Mouse (Mus musculus): ENCODE results near the gene Elf2. TPM values are rescaled to one million over a fixed set of nuclear protein-coding genes. Genes with fewer than 3 reads are reported as not detected.
A peak's percentile ranks its signal among the peaks of the same experiment; 100 is the strongest.

Gene Elf2
- polyA plus RNA-seq, 1 experiment = 54.0 TPM

DNA sequence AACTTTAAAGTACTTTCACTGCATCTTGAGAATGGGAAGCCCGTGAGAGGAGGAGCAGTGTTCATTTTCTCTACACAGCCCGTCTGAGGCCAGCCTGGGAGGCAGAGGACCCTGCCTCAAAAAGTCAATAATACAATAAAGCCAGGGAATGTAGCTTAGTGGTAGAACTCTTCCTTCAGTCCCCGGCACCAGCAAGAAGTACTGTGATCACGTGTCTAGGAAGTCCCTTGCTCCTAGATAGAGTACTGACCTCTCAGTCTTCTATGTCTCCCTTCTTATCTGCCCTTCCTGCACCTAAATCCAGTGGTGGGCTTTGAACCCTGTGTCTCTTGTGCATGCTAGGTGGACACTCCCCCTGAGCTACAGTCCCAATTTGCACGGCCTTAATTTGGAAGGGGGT, 109.6 kb downstream of the Elf2 start:
- H3K4me1 ChIP-seq (ENCODE audit: control insufficient read depth, insufficient read depth, low read length) = peaks cover 14% of the 10 kb centered on the region
- no peak for TF ChIP-seq CTCF (IDR thresholded peaks at IDR 0.05; ENCODE audit: low read depth, low read length)
- TF ChIP-seq POLR2A (IDR thresholded peaks at IDR 0.05; ENCODE audit: borderline replicate concordance, low read depth, low read length) = no peak
- no peak overlapping the region for H3K27ac ChIP-seq (ENCODE audit: insufficient read depth, low read depth, low read length)
- H3K4me3 ChIP-seq (ENCODE audit: insufficient read depth, low read length) = no peak overlapping the region

- Histone ChIP-seq H3K4me3 (ENCODE audit: insufficient read depth, low read length) (no peak overlapping the region), H3K4me1 (ENCODE audit: control insufficient read depth, insufficient read depth, low read length) (peaks cover 14% of the 10 kb centered on the region), H3K27ac (ENCODE audit: insufficient read depth, low read depth, low read length) (no peak overlapping the region)
- TF ChIP-seq POLR2A (IDR thresholded peaks at IDR 0.05; ENCODE audit: borderline replicate concordance, low read depth, low read length) = no peak
- TF ChIP-seq CTCF (IDR thresholded peaks at IDR 0.05; ENCODE audit: low read depth, low read length) = no peak
These were observed 110.2 kb downstream of the Elf2 start for GRCm38 (mm10) chr3:51230146-51230835.

DNA sequence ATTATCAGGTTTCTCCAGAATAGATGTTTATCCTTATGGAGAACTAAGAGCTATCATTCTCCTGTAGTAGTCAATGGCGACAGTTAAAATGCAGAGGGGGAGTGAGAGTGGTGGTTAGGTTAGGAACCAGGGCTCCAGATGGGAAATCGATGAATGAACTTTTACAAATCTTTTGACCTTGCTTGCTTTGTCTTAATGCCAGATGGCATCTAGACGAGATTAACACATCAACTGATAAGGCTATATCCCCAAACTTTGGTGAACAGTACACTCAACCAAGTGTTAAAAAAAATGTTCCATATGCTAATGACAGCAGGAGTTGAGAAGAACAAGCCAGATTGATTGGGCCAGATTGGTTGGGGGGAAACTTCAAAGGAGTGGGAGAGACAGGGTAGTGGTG, 111.2 kb downstream of the Elf2 start:
- no peak overlapping the region for H3K4me3 ChIP-seq (ENCODE audit: insufficient read depth, low read length)
- H3K27ac ChIP-seq (ENCODE audit: insufficient read depth, low read depth, low read length) = no peak overlapping the region
- peaks cover 14% of the 10 kb centered on the region for H3K4me1 ChIP-seq (ENCODE audit: control insufficient read depth, insufficient read depth, low read length)
- TF ChIP-seq POLR2A (IDR thresholded peaks at IDR 0.05; ENCODE audit: borderline replicate concordance, low read depth, low read length) (no peak), CTCF (IDR thresholded peaks at IDR 0.05; ENCODE audit: low read depth, low read length) (no peak)

DNA sequence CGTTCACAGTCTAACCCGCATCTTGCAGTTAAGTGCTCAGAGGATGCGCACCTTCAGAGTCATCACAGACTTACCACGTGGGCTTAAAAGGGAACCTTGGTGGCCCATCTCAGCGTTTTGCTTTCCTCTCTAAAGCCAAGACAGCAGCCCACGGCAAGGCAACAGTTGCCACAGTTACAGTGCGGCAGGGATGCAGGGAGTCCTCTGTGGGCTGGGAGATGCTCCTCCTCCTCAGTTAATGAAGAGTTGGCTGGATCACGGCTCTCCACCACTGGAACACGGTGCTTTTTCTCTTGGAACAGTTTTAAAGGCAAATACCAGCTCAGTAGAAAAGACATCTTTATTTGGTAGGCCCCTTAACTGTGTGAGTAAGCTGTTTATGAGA, 111.7 kb downstream of the Elf2 start:
- TF ChIP-seq POLR2A (IDR thresholded peaks at IDR 0.05; ENCODE audit: borderline replicate concordance, low read depth, low read length) (no peak), CTCF (IDR thresholded peaks at IDR 0.05; ENCODE audit: low read depth, low read length) (no peak)
- no peak overlapping the region for H3K4me3 ChIP-seq (ENCODE audit: insufficient read depth, low read length)
- H3K4me1 ChIP-seq (ENCODE audit: control insufficient read depth, insufficient read depth, low read length) = peaks cover 16% of the 10 kb centered on the region
- no peak overlapping the region for H3K27ac ChIP-seq (ENCODE audit: insufficient read depth, low read depth, low read length)

GRCm38 (mm10) chr3:51228038-51228820, 112.2 kb downstream of the Elf2 start:
- H3K4me3 ChIP-seq (ENCODE audit: insufficient read depth, low read length) = no peak overlapping the region
- TF ChIP-seq CTCF (IDR thresholded peaks at IDR 0.05; ENCODE audit: low read depth, low read length) (peak; percentile 35; the same call in 1 of the 2 replicates), POLR2A (IDR thresholded peaks at IDR 0.05; ENCODE audit: borderline replicate concordance, low read depth, low read length) (no peak)
- H3K27ac ChIP-seq (ENCODE audit: insufficient read depth, low read depth, low read length) = no peak overlapping the region
- peaks cover 20% of the 10 kb centered on the region for H3K4me1 ChIP-seq (ENCODE audit: control insufficient read depth, insufficient read depth, low read length)

DNA sequence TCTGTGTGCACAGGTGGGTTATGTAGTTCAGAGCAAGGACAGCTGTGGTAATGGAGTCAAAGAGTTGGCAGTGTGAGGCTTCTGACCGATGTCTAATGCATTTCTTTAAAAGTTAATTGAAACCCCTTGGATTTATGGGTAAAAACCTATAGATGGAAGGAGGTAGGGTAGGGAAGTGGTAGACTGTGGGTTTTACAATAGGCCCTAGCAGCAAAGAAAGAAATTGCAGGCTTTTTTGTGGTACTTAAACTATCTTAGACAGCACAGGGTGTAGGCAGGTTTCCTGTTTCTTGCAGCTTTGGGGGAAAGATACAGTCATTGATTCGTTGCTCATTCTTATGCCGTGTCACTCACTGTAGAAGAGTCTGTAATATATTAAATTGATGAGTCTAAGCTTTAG, 113.9 kb downstream of the Elf2 start:
- Histone ChIP-seq H3K4me3 (ENCODE audit: insufficient read depth, low read length) (no peak overlapping the region), H3K4me1 (ENCODE audit: control insufficient read depth, insufficient read depth, low read length) (peaks cover 22% of the 10 kb centered on the region), H3K27ac (ENCODE audit: insufficient read depth, low read depth, low read length) (no peak overlapping the region)
- no peak for TF ChIP-seq CTCF (IDR thresholded peaks at IDR 0.05; ENCODE audit: low read depth, low read length)
- no peak for TF ChIP-seq POLR2A (IDR thresholded peaks at IDR 0.05; ENCODE audit: borderline replicate concordance, low read depth, low read length)

DNA sequence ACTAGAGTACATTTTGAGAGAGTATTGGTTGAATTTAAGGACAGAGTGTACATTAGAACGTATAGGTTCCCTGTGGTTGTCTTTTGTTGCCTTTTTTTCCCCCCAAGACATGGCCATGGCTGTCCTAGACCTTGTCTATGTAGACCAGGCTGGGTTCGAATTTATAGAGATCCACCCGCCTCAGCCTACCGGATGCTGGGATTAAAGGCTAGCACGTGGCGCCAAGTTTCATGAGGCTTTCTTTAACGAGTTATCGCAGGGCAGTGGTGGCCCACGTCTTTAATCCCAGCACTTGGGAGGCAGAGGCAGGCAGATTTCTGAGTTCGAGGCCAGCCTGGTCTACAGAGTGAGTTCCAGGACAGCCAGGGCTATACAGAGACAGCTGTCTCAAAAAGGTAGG, 114.5 kb downstream of the Elf2 start:
- H3K4me1 ChIP-seq (ENCODE audit: control insufficient read depth, insufficient read depth, low read length) = peaks cover 22% of the 10 kb centered on the region
- TF ChIP-seq CTCF (IDR thresholded peaks at IDR 0.05; ENCODE audit: low read depth, low read length) (no peak), POLR2A (IDR thresholded peaks at IDR 0.05; ENCODE audit: borderline replicate concordance, low read depth, low read length) (no peak)
- H3K27ac ChIP-seq (ENCODE audit: insufficient read depth, low read depth, low read length) = no peak overlapping the region
- H3K4me3 ChIP-seq (ENCODE audit: insufficient read depth, low read length) = no peak overlapping the region

DNA sequence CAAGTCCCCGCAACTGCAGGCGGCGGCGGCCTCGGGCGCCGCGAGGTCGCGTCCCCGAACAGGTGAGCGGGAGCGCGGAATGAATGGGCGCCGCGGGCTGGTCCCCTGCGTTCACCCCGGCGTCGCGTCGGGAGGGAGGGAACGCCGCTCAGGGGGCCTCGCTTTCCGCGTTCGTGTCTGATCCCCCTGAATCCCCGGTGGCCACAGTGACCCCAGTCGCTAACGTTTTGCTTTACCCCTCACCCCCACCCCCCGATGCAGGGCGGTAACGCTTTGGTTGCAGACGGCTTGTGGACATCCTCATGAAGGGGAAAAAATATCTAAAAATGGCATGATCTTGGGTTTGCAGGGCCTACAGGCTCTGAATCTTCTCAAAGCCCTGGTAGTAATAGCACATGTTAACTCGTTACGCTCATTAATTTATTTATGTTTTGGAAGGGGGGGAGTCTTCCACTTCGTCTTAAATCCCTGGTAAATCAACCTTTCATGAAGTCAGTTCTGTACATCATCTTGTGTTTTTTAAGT, 115.2 kb downstream of the Elf2 start:
- Histone ChIP-seq H3K4me1 (ENCODE audit: control insufficient read depth, insufficient read depth, low read length) (peaks cover 22% of the 10 kb centered on the region), H3K4me3 (ENCODE audit: insufficient read depth, low read length) (peak overlapping the region; percentile 78), H3K27ac (ENCODE audit: insufficient read depth, low read depth, low read length) (peak overlapping the region; percentile 88; the same call in 1 of the 2 replicates)
- no peak for TF ChIP-seq CTCF (IDR thresholded peaks at IDR 0.05; ENCODE audit: low read depth, low read length)
- TF ChIP-seq POLR2A (IDR thresholded peaks at IDR 0.05; ENCODE audit: borderline replicate concordance, low read depth, low read length) = no peak

- peak within 1 kb of the TSS; percentile 88 for H3K27ac ChIP-seq (ENCODE audit: insufficient read depth, low read depth, low read length)
- H3K4me1 ChIP-seq (ENCODE audit: control insufficient read depth, insufficient read depth, low read length) = peaks cover 22% of the 10 kb centered on the region
These were observed 115.9 kb downstream of the Elf2 start, which contains the start of gene Noct for GRCm38 (mm10) chr3:51224363-51225225. TSS of gene Noct (plus strand) at chr3:51224447.

More at GRCm38 (mm10) chr3:51224363-51225225, 115.9 kb downstream of the Elf2 start, which contains the start of gene Noct:
- TF ChIP-seq POLR2A (IDR thresholded peaks at IDR 0.05; ENCODE audit: borderline replicate concordance, low read depth, low read length) (no peak), CTCF (IDR thresholded peaks at IDR 0.05; ENCODE audit: low read depth, low read length) (no peak)
- peak within 1 kb of the TSS; percentile 78 for H3K4me3 ChIP-seq (ENCODE audit: insufficient read depth, low read length)

All from bone marrow macrophage, adult 2 months (primary cell).